In the genomic region with DNA sequence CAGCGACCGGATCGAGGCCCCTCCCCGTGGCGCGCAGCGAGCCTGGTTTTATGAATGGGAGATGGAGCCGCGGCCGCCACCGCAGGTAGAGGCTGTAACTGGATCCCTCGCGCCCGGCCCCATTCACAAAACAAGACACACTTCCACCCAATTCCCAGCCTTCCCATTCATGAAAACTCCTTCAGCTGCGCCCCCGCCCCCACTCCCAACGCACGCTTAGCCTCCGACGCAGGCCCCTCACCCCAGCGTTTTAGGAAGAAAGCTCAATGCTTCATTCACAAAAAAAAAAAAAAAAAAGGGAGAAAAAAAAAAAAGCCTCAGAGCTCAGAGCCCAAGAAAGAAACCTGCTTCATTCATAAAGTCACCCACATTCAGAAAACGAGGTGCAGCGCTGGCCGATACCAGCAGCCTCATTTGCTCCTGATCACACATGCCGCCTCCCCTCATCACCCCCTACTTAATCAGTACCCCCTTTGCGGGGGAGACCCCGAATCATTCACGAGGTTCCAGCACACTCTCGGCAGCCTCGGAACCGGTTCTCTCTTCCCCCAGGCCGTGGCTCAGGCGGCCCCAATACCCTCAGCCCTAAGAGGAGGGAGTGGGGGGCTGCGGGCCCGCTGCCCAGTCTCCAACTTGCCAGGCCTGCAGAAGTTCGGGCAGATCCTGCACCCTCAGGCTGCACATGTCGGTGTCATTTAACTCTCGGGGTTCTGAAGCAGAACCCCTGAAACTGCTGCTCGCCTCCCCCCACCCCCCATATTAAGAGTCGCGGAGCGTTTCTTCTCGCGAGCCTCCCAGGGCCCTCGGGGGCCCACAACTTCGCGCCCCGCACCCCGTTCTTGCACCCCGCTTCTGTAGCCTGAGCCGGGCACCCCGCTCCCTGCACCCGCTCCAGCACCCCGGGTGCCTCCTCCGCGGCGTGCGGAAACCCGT, we compare ENCODE assay signal across 8 mouse cellular contexts. TPM values are rescaled to one million over a fixed set of nuclear protein-coding genes. Genes with fewer than 3 reads are reported as not detected.
DNase-seq lines count a peak whose midpoint lies in the region; ATAC-seq and TF ChIP-seq lines count a peak whose summit lies in the region.

No protein-coding gene starts in this region.

- H3K9me3 ChIP-seq in intestine, embryonic 15.5 days: no peaks in the 10 kb centered on the region
- no peaks in the 10 kb centered on the region for H3K9me3 ChIP-seq in midbrain, embryonic 11.5 days (ENCODE audit: control insufficient read depth, low read length)

- peak overlapping the region; percentile 94 for H3K4me2 ChIP-seq in intestine, embryonic 15.5 days (replicated peaks)
- peak overlapping the region; percentile 98 for H3K4me2 ChIP-seq in midbrain, embryonic 11.5 days

- ATAC-seq in cerebellum, adult (ENCODE audit: insufficient number of reproducible peaks, low FRiP score, low TSS enrichment): no peak
- peak; percentile 44 for ATAC-seq in intestine, embryonic 15.5 days
- ATAC-seq in midbrain, embryonic 11.5 days (ENCODE audit: low FRiP score): peak; percentile 58

- H3K4me3 ChIP-seq in intestine, embryonic 15.5 days (replicated peaks): peak overlapping the region; percentile 85
- H3K4me3 ChIP-seq in midbrain, embryonic 11.5 days (ENCODE audit: low read depth, low read length): peak overlapping the region; percentile 73
- peak overlapping the region; percentile 73 for H3K4me3 ChIP-seq in spleen, adult 2 months (ENCODE audit: extremely low read depth, insufficient read depth, insufficient read length)

- TF ChIP-seq POLR2A in spleen, adult 2 months (IDR thresholded peaks at IDR 0.05; ENCODE audit: low read depth, low read length): no peak

- no peaks in the 10 kb centered on the region for H3K27me3 ChIP-seq in intestine, embryonic 15.5 days (replicated peaks)
- H3K27me3 ChIP-seq in midbrain, embryonic 11.5 days (ENCODE audit: control insufficient read depth, insufficient read depth, low read length): peaks cover 42% of the 10 kb centered on the region
- 0 out of 2 replicates have a peak, but pooled peaks cover 5% of the 10 kb centered on the region for H3K27me3 ChIP-seq in spleen, adult 2 months (ENCODE audit: control insufficient read depth, insufficient read depth, low read length)

- intact Hi-C loops in gastrocnemius, postnatal 14 days (cut with DNase I; ENCODE audit: low total_unique reads): no loop called here
- intact Hi-C loops in left cerebral cortex, postnatal 36 days (cut with DNase I): loop anchor here (2.0 to 5.0 kb wide), 2 partner anchors 106 to 126 kb away; no protein-coding TSS in a partner anchor

- peak overlapping the region; percentile 68 for H3K9ac ChIP-seq in intestine, embryonic 15.5 days
- H3K9ac ChIP-seq in midbrain, embryonic 11.5 days (ENCODE audit: low read length): peak overlapping the region; percentile 68

- no peak for TF ChIP-seq CTCF in spleen, adult 2 months (IDR thresholded peaks at IDR 0.05; ENCODE audit: extremely low read depth, insufficient read depth, insufficient read length, insufficient replicate concordance)

- H3K36me3 ChIP-seq in intestine, embryonic 15.5 days: no peaks in the 10 kb centered on the region
- no peaks in the 10 kb centered on the region for H3K36me3 ChIP-seq in midbrain, embryonic 11.5 days (ENCODE audit: control insufficient read depth, insufficient read depth, low read length)
- H3K36me3 ChIP-seq in spleen, adult 2 months (ENCODE audit: control insufficient read depth, insufficient read depth, low read length): no peaks in the 10 kb centered on the region; the same call in 1 of the 2 replicates

- peaks cover 13% of the 10 kb centered on the region for H3K4me1 ChIP-seq in intestine, embryonic 15.5 days (replicated peaks)
- peaks cover 19% of the 10 kb centered on the region for H3K4me1 ChIP-seq in midbrain, embryonic 11.5 days (ENCODE audit: control insufficient read depth, insufficient read depth, low read length)
- peaks cover 9% of the 10 kb centered on the region; the same call in 1 of the 2 replicates for H3K4me1 ChIP-seq in spleen, adult 2 months (ENCODE audit: control insufficient read depth, insufficient read depth, insufficient read length)

- 0 out of 2 replicates have a peak overlapping the region, but pooled peaks have one; percentile 51 for H3K27ac ChIP-seq in intestine, embryonic 15.5 days
- H3K27ac ChIP-seq in midbrain, embryonic 11.5 days (ENCODE audit: low read depth, low read length): no peak overlapping the region; the same call in 1 of the 2 replicates
- H3K27ac ChIP-seq in spleen, adult 2 months (ENCODE audit: insufficient read depth, low read length): no peak overlapping the region; the same call in 1 of the 2 replicates

- 1% methylated on average over 59 of the region's 59 CpGs for WGBS in intestine, embryonic 15.5 days
- under 1% methylated on average over 59 of the region's 59 CpGs for WGBS in midbrain, embryonic 11.5 days
- under 1% methylated on average over 59 of the region's 59 CpGs for WGBS in spleen, adult 2 months

- DNase-seq in cerebellum, adult 11 months: peak; percentile 71
- peak; percentile 58 to 79 for DNase-seq in cerebellum, postnatal 4 days (ENCODE audit: low spot score in 2 of 2)
- peak; percentile 76 for DNase-seq in gastrocnemius, postnatal 14 days
- DNase-seq in left cerebral cortex, postnatal 36 days (ENCODE audit: low spot score in 2 of 2): peak; percentile 76 to 78
- DNase-seq in midbrain, embryonic 11.5 days (ENCODE audit: low spot score, missing footprints): peak; percentile 98
- DNase-seq in spleen, adult 2 months (ENCODE audit: low read depth in 1 of 2, low spot score in 2 of 2): peak in 1 of 2 experiments; percentile 44

RNA-seq across cellular contexts. Expression of a gene that starts 0.8 kb away (rescaled TPM):
- 10 to 100 TPM; 17.8 to 18.2 TPM for total RNA-seq in gastrocnemius, postnatal 14 days (2021)
- 11.2 and 11.4 TPM in 2 replicates for polyA plus RNA-seq in intestine, embryonic 15.5 days (2015; fragmentation: Nextera tagmentation; extraction: Ambion mirVana)
- 10 to 100 TPM; 81.8 to 87.0 TPM for total RNA-seq in left cerebral cortex, postnatal 36 days (2021)
- polyA plus RNA-seq in midbrain, embryonic 11.5 days (2014; fragmentation: Nextera tagmentation; extraction: Ambion mirVana): 10.1 and 13.4 TPM in 2 replicates
- polyA plus RNA-seq in spleen, adult 2 months (2012; rRNA removed): 6.5 and 8.1 TPM in 2 replicates
